In genomic region chr1:93667760-93668400, GRCm38 (mm10) we compare ENCODE assay signal across 8 mouse cellular contexts. TPM values are rescaled to one million over a fixed set of nuclear protein-coding genes. Genes with fewer than 3 reads are reported as not detected.
DNase-seq lines count a peak whose midpoint lies in the region; ATAC-seq and TF ChIP-seq lines count a peak whose summit lies in the region.

No protein-coding gene starts in this region.

- 25% methylated on average over 13 of the region's 13 CpGs for WGBS in lung, adult 2 months

- no peaks in the 10 kb centered on the region for H3K4me1 ChIP-seq in lung, adult 2 months (ENCODE audit: control insufficient read depth, insufficient read depth, low read length)

- ATAC-seq in activated CD4-positive, CD25-positive, alpha-beta regulatory T cell, adult 4 months = no peak

- peak; percentile 89 for DNase-seq in heart, adult 11 months
- DNase-seq in heart, adult 8-10 months (ENCODE audit: low spot score) = no peak
- DNase-seq in adrenal gland, adult 2 months = peak; percentile 78
- DNase-seq in induced T-regulatory cell, adult 2 months (ENCODE audit: low read depth) = peak; percentile 65
- peak; percentile 26 for DNase-seq in lung, adult 2 months
- DNase-seq in spleen, postnatal 36 days (ENCODE audit: low spot score in 2 of 2) = peak; percentile 31 to 35
- DNase-seq in right cerebral cortex, postnatal 14 days = no peak

- TF ChIP-seq CTCF in lung, adult 2 months (IDR thresholded peaks at IDR 0.05; ENCODE audit: insufficient read depth, low read length) = no peak

- no peak for TF ChIP-seq POLR2A in lung, adult 2 months (IDR thresholded peaks at IDR 0.05; ENCODE audit: borderline replicate concordance, extremely low read depth, low read depth, low read length)

- H3K4me3 ChIP-seq in lung, adult 2 months (replicated peaks; ENCODE audit: extremely low read depth, low read depth, low read length) = no peak overlapping the region

RNA-seq across cellular contexts. Expression of gene Stk25, which starts 9.4 kb away (rescaled TPM):
- 100 to 1,000 TPM in 1 of 4 experiments, 10 to 100 TPM in 3; 83.1 to 100 (median 91.5) TPM for total RNA-seq in heart, adult 8-10 months (2022)
- total RNA-seq in adrenal gland, adult 2 months (2021) = 100 to 1,000 TPM; 115 to 140 TPM
- 65.7 and 66.4 TPM in 2 replicates for polyA plus RNA-seq in adrenal gland, adult 2 months (2012; rRNA removed)
- 88.6 and 141 TPM in 2 replicates for polyA plus RNA-seq in lung, adult 2 months (2012; rRNA removed)
- polyA plus RNA-seq in activated CD4-positive, CD25-positive, alpha-beta regulatory T cell, adult 4 months (2017; shearing (Covaris generic)) = 10 to 100 TPM; 28.6 to 32.3 TPM

RNA-seq across cellular contexts. Expression of gene Bok, which starts 17.6 kb away (rescaled TPM):
- 1 to 10 TPM; 2.5 to 3.0 (median 2.6) TPM for total RNA-seq in heart, adult 8-10 months (2022)
- total RNA-seq in adrenal gland, adult 2 months (2021) = 10 to 100 TPM in 1 of 2 experiments, 1 to 10 TPM in 1; 8.9 to 16.4 TPM
- polyA plus RNA-seq in adrenal gland, adult 2 months (2012; rRNA removed) = 54.5 and 93.1 TPM in 2 replicates
- polyA plus RNA-seq in lung, adult 2 months (2012; rRNA removed) = 32.5 and 41.7 TPM in 2 replicates
- not detected for polyA plus RNA-seq in activated CD4-positive, CD25-positive, alpha-beta regulatory T cell, adult 4 months (2017; shearing (Covaris generic))

Comparison
In these comparisons a context has a peak if more than half of its experiments do, and no peak if none do; other contexts are left out.
1. DNase-seq: peak in heart, adult 11 months (single experiment), adrenal gland, adult 2 months (single experiment), induced T-regulatory cell, adult 2 months (single experiment), lung, adult 2 months (single experiment) and spleen, postnatal 36 days (2 of 2); none in heart, adult 8-10 months (single experiment) and right cerebral cortex, postnatal 14 days (single experiment).
2. RNA of gene Bok, which starts 17.6 kb away (polyA plus RNA-seq): 54.5 to 93.1 TPM in adrenal gland, adult 2 months and 32.5 to 41.7 TPM in lung, adult 2 months; not detected in activated CD4-positive, CD25-positive, alpha-beta regulatory T cell, adult 4 months; every median in the first group is over 10 times any median in the second.